Mouse (Mus musculus) midbrain, embryonic 10.5 days (tissue): ENCODE measurements around the gene Dok3. TPM values are rescaled to one million over a fixed set of nuclear protein-coding genes. Genes with fewer than 3 reads are reported as not detected.

ENCODE experiments used
- DNase-seq: peaks from one replicate; pipeline ENCODE4 v3.0.0-alpha.2; 2017; ENCODE audit warnings: low spot score
- H3K27ac ChIP-seq: fragments of 300-500 bp; sonication (generic); replicated peaks from 2 replicates; pipeline ENCODE4 v1.5.1; 2016; ENCODE audit warnings: mild to moderate bottlenecking
- H3K27me3 ChIP-seq: fragments of 300-500 bp; sonication (generic); 2 replicates; pipeline ENCODE4 v1.6.1; 2016; ENCODE audit warnings: low read depth, mild to moderate bottlenecking; ENCODE audit not compliant: poor library complexity, severe bottlenecking
- H3K36me3 ChIP-seq: fragments of 300-500 bp; sonication (generic); 2 replicates; pipeline ENCODE4 v1.6.1; 2016; ENCODE audit warnings: mild to moderate bottlenecking, moderate library complexity
- H3K4me1 ChIP-seq: fragments of 300-500 bp; sonication (generic); 2 replicates; pipeline ENCODE4 v1.6.1; 2016
- H3K4me3 ChIP-seq: fragments of 300-500 bp; sonication (generic); 2 replicates; pipeline ENCODE4 v1.5.1; 2016; ENCODE audit warnings: mild to moderate bottlenecking, moderate library complexity
- H3K9me3 ChIP-seq: fragments of 300-500 bp; sonication (generic); replicated peaks from 2 replicates; pipeline ENCODE4 v1.6.1; 2016; ENCODE audit warnings: mild to moderate bottlenecking
- WGBS: fragments of 180-500 bp; shearing (Covaris S2); methylation state at CpG from one replicate; pipeline ENCODE4 v1.1.7; 2016; 5-methylcytosine and 5-hydroxymethylcytosine counted together
- polyA plus RNA-seq: library from polyadenylated mRNA; unstranded; fragments of >200 nt; fragmentation: Nextera tagmentation; extraction: Ambion mirVana; gene quantifications from 2 replicates; pipeline ENCODE4 v1.2.1, GENCODE M21; 2016

Dok3 gene
- polyA plus RNA-seq, 1 experiment from 2014 or later, result 3.1 TPM

DNA sequence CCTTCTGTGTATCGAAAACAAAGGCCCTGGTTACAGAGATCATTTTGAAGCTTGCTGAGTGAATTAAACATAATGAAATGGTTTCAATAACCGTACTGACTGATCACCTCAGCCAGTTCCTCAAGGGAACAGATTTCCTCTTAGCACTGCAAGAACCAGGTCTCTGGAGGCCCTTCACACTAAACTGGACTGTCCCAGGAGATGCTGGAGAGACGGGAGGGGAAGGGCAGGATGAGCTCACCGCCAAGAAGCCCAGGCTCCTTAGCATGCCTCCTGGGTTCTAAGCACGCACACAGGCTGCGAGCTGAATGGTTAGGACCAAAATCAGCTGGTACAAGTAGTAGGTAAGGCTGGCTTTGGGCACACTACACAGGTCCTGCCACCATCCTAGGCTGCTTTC is 37.9 kb upstream of the Dok3 start:
- no peak overlapping the region for H3K27ac ChIP-seq
- H3K27me3 ChIP-seq, result no peaks in the 10 kb centered on the region
- H3K4me1 ChIP-seq, result peaks cover 28% of the 10 kb centered on the region
- H3K9me3 ChIP-seq, result no peaks in the 10 kb centered on the region
- peaks cover 71% of the 10 kb centered on the region for H3K36me3 ChIP-seq
- WGBS, result 91% methylated on average over 6 of the region's 6 CpGs
- no peak for DNase-seq
- no peak overlapping the region for H3K4me3 ChIP-seq

GRCm38 (mm10) chr13:55563266-55563879 is 34.3 kb upstream of the Dok3 start:
- H3K36me3 ChIP-seq, result peaks cover 85% of the 10 kb centered on the region

DNA sequence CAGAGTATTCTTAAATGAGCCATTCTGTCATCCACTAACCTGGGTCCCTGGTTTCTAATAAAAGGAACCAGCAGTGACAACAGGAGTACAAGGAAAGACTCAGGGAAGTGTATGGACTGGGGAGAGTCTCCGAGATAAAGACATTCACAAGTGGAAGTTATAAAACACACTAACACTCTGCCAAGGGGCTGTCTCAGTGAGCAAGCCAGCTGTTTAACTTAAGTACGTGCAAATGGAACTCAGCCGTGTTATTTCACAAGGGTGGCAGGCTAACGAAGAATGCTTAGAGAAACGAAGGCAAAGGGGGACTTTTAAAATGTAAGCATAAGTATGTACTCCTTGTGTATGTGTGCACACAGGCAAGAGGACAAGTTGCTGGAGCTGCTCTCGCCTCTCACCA is 28.4 kb upstream of the Dok3 start:
- no peak for DNase-seq
- Histone ChIP-seq H3K9me3 (no peaks in the 10 kb centered on the region), H3K27ac (no peak overlapping the region), H3K4me3 (no peak overlapping the region), H3K36me3 (peaks cover 82% of the 10 kb centered on the region), H3K4me1 (no peaks in the 10 kb centered on the region), H3K27me3 (no peaks in the 10 kb centered on the region)
- 94% methylated on average over 6 of the region's 6 CpGs for WGBS

More at GRCm38 (mm10) chr13:55563266-55563879, 34.3 kb upstream of the Dok3 start:
- Histone ChIP-seq H3K4me3 (no peak overlapping the region), H3K27ac (no peak overlapping the region), H3K9me3 (no peaks in the 10 kb centered on the region), H3K27me3 (no peaks in the 10 kb centered on the region), H3K4me1 (0 out of 2 replicates have a peak, but pooled peaks cover 4% of the 10 kb centered on the region)
- no peak for DNase-seq
- 88% methylated on average over 7 of the region's 7 CpGs for WGBS

DNA sequence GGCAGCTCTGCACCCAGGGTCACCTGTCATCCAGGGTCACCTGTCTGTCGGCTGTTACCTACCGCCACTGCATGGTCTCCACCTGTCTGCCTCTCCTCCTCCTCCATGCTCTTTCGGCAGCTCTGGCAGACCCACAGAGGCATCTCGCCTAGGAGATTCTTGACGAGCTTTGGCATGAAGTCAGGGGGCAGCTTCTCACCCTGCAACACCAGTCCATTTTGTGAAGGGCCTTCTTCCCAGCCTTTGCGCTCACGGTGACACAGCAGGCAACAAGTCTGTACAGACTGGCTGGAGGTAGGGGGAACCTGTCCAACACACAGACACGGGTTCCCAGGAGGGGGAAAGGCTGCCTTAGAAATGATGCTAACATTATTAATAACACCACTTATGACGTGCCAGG is 26.8 kb upstream of the Dok3 start:
- H3K27ac ChIP-seq, result no peak overlapping the region
- peaks cover 82% of the 10 kb centered on the region for H3K36me3 ChIP-seq
- H3K4me1 ChIP-seq, result no peaks in the 10 kb centered on the region
- no peaks in the 10 kb centered on the region for H3K27me3 ChIP-seq
- H3K9me3 ChIP-seq, result no peaks in the 10 kb centered on the region
- DNase-seq, result no peak
- WGBS, result 92% methylated on average over 9 of the region's 9 CpGs
- no peak overlapping the region for H3K4me3 ChIP-seq

DNA sequence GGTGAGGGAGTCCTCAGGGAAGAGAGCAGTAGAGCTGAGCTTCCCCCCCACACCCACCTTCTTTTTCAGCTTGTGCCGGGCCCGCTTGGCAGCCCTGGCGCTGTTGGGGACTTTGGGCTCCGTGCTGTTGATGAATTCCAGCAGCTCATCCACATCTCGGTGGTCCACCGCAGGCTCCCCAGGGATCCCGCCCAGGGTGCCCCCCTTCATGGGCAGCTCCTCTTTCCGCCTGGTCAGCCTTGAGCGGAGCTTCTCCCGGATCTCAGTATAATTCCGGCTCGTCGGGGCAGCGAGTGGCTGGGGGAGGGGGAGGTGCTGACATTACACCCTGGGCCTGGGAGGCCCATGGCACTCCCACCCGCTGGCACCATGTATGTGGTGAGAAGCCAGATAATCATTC is 20.0 kb upstream of the Dok3 start:
- 87% methylated on average over 15 of the region's 15 CpGs for WGBS
- Histone ChIP-seq H3K9me3 (no peaks in the 10 kb centered on the region), H3K4me1 (no peaks in the 10 kb centered on the region), H3K36me3 (peaks cover 100% of the 10 kb centered on the region), H3K4me3 (no peak overlapping the region), H3K27ac (no peak overlapping the region), H3K27me3 (no peaks in the 10 kb centered on the region)
- DNase-seq, result no peak

DNA sequence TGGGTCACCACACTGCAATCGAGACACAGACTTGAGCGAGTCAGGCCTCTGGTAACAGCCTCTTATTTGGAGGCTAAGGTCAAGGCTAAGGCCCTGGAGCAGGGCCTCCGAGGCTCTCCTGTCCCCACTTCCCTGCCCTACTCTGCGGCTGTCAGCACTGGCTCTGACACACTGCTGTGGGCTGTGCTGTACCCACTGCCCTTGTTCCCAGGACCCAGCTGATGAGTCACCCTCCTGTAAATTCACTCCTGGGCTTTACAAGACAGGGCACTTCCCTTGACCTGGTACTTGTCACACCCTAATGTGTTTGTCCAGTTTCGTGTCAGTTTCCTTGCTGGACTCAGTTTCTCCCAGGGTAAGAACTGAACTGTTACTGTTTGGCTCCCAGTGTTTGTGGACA is 19.3 kb upstream of the Dok3 start:
- H3K4me1 ChIP-seq, result no peaks in the 10 kb centered on the region
- peaks cover 100% of the 10 kb centered on the region for H3K36me3 ChIP-seq
- no peak overlapping the region for H3K27ac ChIP-seq
- no peak for DNase-seq
- 95% methylated on average over 5 of the region's 5 CpGs for WGBS
- H3K4me3 ChIP-seq, result no peak overlapping the region
- no peaks in the 10 kb centered on the region for H3K27me3 ChIP-seq
- H3K9me3 ChIP-seq, result no peaks in the 10 kb centered on the region

- Histone ChIP-seq H3K27ac (no peak overlapping the region), H3K36me3 (peaks cover 100% of the 10 kb centered on the region), H3K4me3 (no peak overlapping the region), H3K27me3 (no peaks in the 10 kb centered on the region), H3K4me1 (no peaks in the 10 kb centered on the region), H3K9me3 (no peaks in the 10 kb centered on the region)
- 93% methylated on average over 2 of the region's 2 CpGs for WGBS
- no peak for DNase-seq
Measured at GRCm38 (mm10) chr13:55547916-55548315, 18.8 kb upstream of the Dok3 start.

DNA sequence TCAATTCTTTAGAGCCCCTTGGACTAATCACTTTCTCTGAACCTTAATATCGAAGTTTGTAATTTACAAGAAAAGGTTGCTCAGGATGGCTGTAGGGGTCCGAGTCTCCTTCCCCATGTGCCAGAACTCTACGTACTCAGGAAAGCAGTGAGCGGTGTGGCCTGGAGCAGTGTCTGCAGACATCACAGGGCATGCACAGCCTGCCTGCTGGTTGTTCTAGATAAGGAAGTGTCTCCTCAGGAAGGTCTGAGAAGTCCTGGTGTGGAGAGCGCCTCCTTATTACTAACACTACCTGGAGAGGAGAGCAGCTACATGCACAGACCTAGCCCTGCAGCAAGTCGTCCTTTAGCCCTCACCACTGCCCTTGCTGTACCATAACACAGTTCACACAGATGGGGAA is 15.7 kb upstream of the Dok3 start:
- WGBS, result 94% methylated on average over 6 of the region's 6 CpGs

GRCm38 (mm10) chr13:55543447-55543846 is 14.4 kb upstream of the Dok3 start:
- Histone ChIP-seq H3K4me1 (no peaks in the 10 kb centered on the region), H3K9me3 (no peaks in the 10 kb centered on the region), H3K36me3 (peaks cover 100% of the 10 kb centered on the region), H3K27ac (no peak overlapping the region), H3K27me3 (no peaks in the 10 kb centered on the region), H3K4me3 (no peak overlapping the region)
- WGBS, result 90% methylated on average over 8 of the region's 8 CpGs
- no peak for DNase-seq

More for the DNA sequence above, 15.7 kb upstream of the Dok3 start:
- H3K9me3 ChIP-seq, result no peaks in the 10 kb centered on the region
- no peak overlapping the region for H3K27ac ChIP-seq
- no peaks in the 10 kb centered on the region for H3K27me3 ChIP-seq
- peaks cover 100% of the 10 kb centered on the region for H3K36me3 ChIP-seq
- no peak overlapping the region for H3K4me3 ChIP-seq
- DNase-seq, result no peak
- H3K4me1 ChIP-seq, result no peaks in the 10 kb centered on the region

DNA sequence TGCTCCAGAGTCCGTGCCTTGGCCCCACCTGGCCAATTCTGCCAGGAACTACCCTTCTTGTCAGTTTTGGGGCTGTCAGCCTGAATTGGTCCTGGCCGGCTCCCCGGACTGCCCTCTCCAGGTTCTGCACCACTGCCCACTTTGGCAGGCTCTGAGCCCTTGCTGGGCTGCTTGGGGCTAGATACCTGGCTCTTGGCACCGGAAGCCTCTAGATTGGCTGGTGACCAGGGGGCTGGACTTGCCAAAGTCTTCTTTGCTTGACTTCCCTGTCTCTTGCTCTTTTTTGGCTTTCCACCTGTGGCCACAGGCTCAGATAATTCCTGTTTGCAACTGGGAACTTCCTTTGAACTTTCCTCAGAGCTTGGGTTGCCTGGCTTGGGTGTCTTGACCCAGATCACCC is 13.8 kb upstream of the Dok3 start:
- Histone ChIP-seq H3K27me3 (no peaks in the 10 kb centered on the region), H3K27ac (no peak overlapping the region), H3K9me3 (no peaks in the 10 kb centered on the region), H3K4me1 (no peaks in the 10 kb centered on the region), H3K4me3 (no peak overlapping the region), H3K36me3 (peaks cover 100% of the 10 kb centered on the region)
- DNase-seq, result no peak
- WGBS, result 95% methylated on average over 4 of the region's 4 CpGs

DNA sequence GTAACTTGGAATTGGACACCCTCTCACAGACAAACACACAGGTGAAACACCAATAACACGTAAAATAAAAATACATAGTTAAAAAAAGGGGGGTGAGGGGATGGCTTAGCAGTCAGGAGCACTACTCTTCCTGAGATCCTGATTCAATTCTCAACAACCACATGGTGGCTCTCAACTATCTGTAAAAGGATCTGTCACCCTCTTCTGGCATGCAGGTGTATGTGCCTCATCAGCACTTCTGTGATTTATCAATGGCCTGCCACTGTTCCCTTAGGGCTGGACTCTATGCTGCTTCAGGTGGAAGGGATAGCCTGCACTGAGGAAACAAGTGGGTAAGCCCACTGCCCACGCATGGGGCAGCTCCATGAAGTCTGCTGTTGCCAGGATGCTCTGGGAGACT is 11.8 kb upstream of the Dok3 start:
- H3K4me1 ChIP-seq, result peaks cover 5% of the 10 kb centered on the region
- no peak for DNase-seq
- no peak overlapping the region for H3K27ac ChIP-seq
- WGBS, result 89% methylated on average over 2 of the region's 2 CpGs
- H3K27me3 ChIP-seq, result no peaks in the 10 kb centered on the region
- no peaks in the 10 kb centered on the region for H3K9me3 ChIP-seq
- peaks cover 86% of the 10 kb centered on the region for H3K36me3 ChIP-seq
- no peak overlapping the region for H3K4me3 ChIP-seq

- Histone ChIP-seq H3K27me3 (no peaks in the 10 kb centered on the region), H3K9me3 (no peaks in the 10 kb centered on the region), H3K36me3 (peaks cover 81% of the 10 kb centered on the region), H3K27ac (peak within 1 kb of the TSS; percentile 89), H3K4me3 (peak within 1 kb of the TSS; percentile 94), H3K4me1 (peaks cover 16% of the 10 kb centered on the region)
- WGBS, result under 1% methylated on average over 70 of the region's 70 CpGs
- DNase-seq, result peak; percentile 99
Measured at GRCm38 (mm10) chr13:55536194-55537175, 7.4 kb upstream of the Dok3 start, which contains the start of gene Ddx41. Gene Ddx41 (minus strand): TSS chr13:55536658.

DNA sequence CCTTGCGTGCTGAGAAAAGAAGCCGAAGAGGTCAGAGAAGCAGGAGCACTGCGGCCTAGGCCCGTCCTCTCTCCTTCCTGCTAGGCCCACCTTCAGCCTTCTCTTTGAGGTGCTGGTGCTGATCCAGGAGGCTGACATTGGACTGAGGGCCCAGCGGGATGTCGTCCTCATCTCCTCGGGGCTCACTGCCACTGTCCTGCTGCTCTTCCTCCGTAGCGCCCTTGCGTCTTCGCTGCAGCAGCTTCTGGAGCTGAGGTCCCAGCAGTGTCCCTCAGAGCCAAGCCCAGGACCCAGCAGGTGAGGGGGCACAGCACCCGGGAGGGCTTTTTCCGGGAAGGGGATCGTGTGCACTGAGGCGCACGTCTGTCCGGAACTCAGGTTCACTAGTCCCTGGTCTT is 6.7 kb upstream of the Dok3 start:
- H3K4me1 ChIP-seq, result peaks cover 16% of the 10 kb centered on the region
- peaks cover 81% of the 10 kb centered on the region for H3K36me3 ChIP-seq
- H3K9me3 ChIP-seq, result no peaks in the 10 kb centered on the region
- no peak for DNase-seq
- H3K27me3 ChIP-seq, result no peaks in the 10 kb centered on the region
- 20% methylated on average over 17 of the region's 17 CpGs for WGBS
- peak overlapping the region; percentile 94 for H3K4me3 ChIP-seq
- H3K27ac ChIP-seq, result peak overlapping the region; percentile 89
